Mouse (Mus musculus) central nervous system, embryonic 14 days (tissue): Measurements from ENCODE around the gene Igfals. TPM values are rescaled to one million over a fixed set of nuclear protein-coding genes. Genes with fewer than 3 reads are reported as not detected.

Experiments
- polyA plus RNA-seq: library from polyadenylated mRNA; depleted of rRNA; stranded (reverse); fragments of >200 nt; gene quantifications from 2 replicates; pipeline ENCODE4 v1.2.3, GENCODE M21; 2012; rRNA removed

The Igfals gene
- polyA plus RNA-seq = 0.05 and 0.13 TPM in 2 replicates

GRCm38 (mm10) chr17:24865776-24866175, at the start of gene Igfals:
Igfals (plus strand) TSS chr17:24865997.

GRCm38 (mm10) chr17:24839842-24840241, 26.0 kb upstream of the Igfals start, which contains the start of gene Hagh:
Hagh (plus strand) TSS chr17:24840143.

GRCm38 (mm10) chr17:24850065-24850772, 15.6 kb upstream of the Igfals start, which contains the start of gene Fahd1:
Fahd1 (minus strand) TSS chr17:24850364.

GRCm38 (mm10) chr17:24886134-24886931, 20.5 kb downstream of the Igfals start, which contains the start of the genes Nubp2 and Spsb3:
Nubp2 (minus strand) TSS chr17:24886349.
Spsb3 (plus strand) TSS chr17:24886643.

GRCm38 (mm10) chr17:24894995-24895547, 29.3 kb downstream of the Igfals start, which contains the start of the genes Eme2 and Mrps34:
Eme2 (minus strand) TSS chr17:24895087.
Mrps34 (plus strand) TSS chr17:24895116.

GRCm38 (mm10) chr17:24896241-24896992, 30.6 kb downstream of the Igfals start, which contains the start of gene Nme3:
Nme3 (plus strand) TSS chr17:24896500.

Other genes starting within 250 kb of the Igfals start
- 175 and 176 TPM in 2 replicates for gene Tsc2, start 233.4 kb upstream of the Igfals start, polyA plus RNA-seq
- 16.0 and 16.5 TPM in 2 replicates for gene Nthl1, start 233.3 kb upstream of the Igfals start, polyA plus RNA-seq
- gene Slc9a3r2, start 215.7 kb upstream of the Igfals start, polyA plus RNA-seq = 27.3 and 36.1 TPM in 2 replicates
- 0.16 and 0.29 TPM in 2 replicates for gene Npw, start 207.5 kb upstream of the Igfals start, polyA plus RNA-seq
- 85.5 and 87.5 TPM in 2 replicates for gene Zfp598, start 196.3 kb upstream of the Igfals start, polyA plus RNA-seq
- gene Syngr3, start 176.0 kb upstream of the Igfals start, polyA plus RNA-seq = 58.6 and 60.6 TPM in 2 replicates
- gene Gfer, start 169.8 kb upstream of the Igfals start, polyA plus RNA-seq = 31.7 and 33.2 TPM in 2 replicates
- 9.5 and 9.7 TPM in 2 replicates for gene Noxo1, start 169.8 kb upstream of the Igfals start, polyA plus RNA-seq
- gene Tbl3, start 158.3 kb upstream of the Igfals start, polyA plus RNA-seq = 71.6 and 77.7 TPM in 2 replicates
- gene Rnf151, start 147.9 kb upstream of the Igfals start, polyA plus RNA-seq = 0.36 TPM in 2 replicates
- 1,943 and 2,057 TPM in 2 replicates for gene Rps2, start 147.9 kb upstream of the Igfals start, polyA plus RNA-seq
- gene Ndufb10, start 141.5 kb upstream of the Igfals start, polyA plus RNA-seq = 219 and 243 TPM in 2 replicates
- 0.08 and 0.10 TPM in 2 replicates for gene Rpl3l, start 138.2 kb upstream of the Igfals start, polyA plus RNA-seq
- 36.8 and 38.8 TPM in 2 replicates for gene Msrb1, start 129.4 kb upstream of the Igfals start, polyA plus RNA-seq
- gene Hs3st6, start 113.0 kb upstream of the Igfals start, polyA plus RNA-seq = 0.28 and 1.5 TPM in 2 replicates
- not detected in 2 replicates for gene Meiob, start 61.7 kb upstream of the Igfals start, polyA plus RNA-seq
- 34.3 and 35.3 TPM in 2 replicates for gene Hagh, start 25.9 kb upstream of the Igfals start, polyA plus RNA-seq
- gene Fahd1, start 15.6 kb upstream of the Igfals start, polyA plus RNA-seq = 16.0 and 16.6 TPM in 2 replicates
- 32.7 and 32.9 TPM in 2 replicates for gene Nubp2, start 20.4 kb downstream of the Igfals start, polyA plus RNA-seq
- 79.6 and 81.9 TPM in 2 replicates for gene Spsb3, start 20.6 kb downstream of the Igfals start, polyA plus RNA-seq
- gene Eme2, start 29.1 kb downstream of the Igfals start, polyA plus RNA-seq = 39.1 and 48.1 TPM in 2 replicates
- gene Mrps34, start 29.1 kb downstream of the Igfals start, polyA plus RNA-seq = 107 and 108 TPM in 2 replicates
- gene Nme3, start 30.5 kb downstream of the Igfals start, polyA plus RNA-seq = 77.0 and 84.1 TPM in 2 replicates
- 193 and 206 TPM in 2 replicates for gene Mapk8ip3, start 71.0 kb downstream of the Igfals start, polyA plus RNA-seq
- gene Jpt2, start 94.7 kb downstream of the Igfals start, polyA plus RNA-seq = 72.1 and 74.9 TPM in 2 replicates
- 31.5 and 32.5 TPM in 2 replicates for gene Cramp1l, start 149.8 kb downstream of the Igfals start, polyA plus RNA-seq
- gene Ift140, start 150.1 kb downstream of the Igfals start, polyA plus RNA-seq = 21.0 and 22.9 TPM in 2 replicates
- gene Tmem204, start 217.6 kb downstream of the Igfals start, polyA plus RNA-seq = 7.2 and 7.5 TPM in 2 replicates
- 35.8 and 39.1 TPM in 2 replicates for gene Telo2, start 250.0 kb downstream of the Igfals start, polyA plus RNA-seq